In the genomic region with DNA sequence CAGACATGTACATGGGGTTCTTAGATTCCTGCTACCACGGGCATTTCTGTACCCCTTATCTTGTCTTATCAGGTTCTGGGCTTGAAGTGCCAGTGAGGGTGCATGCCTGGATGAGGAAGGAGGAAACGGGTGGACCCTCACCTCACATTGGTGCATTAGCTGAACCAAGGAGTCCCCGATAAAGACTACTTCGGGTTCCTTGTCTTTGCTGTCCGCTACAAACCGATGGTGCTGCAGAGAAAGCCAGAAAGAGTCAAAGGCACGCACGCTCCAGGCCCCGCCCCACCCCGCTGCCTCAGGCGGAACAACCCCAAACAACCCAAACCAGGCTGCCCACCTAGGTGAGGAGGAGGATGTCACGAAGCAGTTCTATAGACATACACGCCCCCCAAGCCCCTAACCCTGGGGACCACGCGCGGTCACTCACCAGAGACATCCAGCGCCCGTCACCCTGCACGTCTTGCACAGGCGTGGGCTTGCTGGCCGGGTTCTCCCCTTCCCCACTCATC, we compare ENCODE assay signal across 8 mouse cellular contexts. TPM values are rescaled to one million over a fixed set of nuclear protein-coding genes. Genes with fewer than 3 reads are reported as not detected.
A peak's percentile ranks its signal among the peaks of the same experiment; 100 is the strongest.
DNase-seq lines count a peak whose midpoint lies in the region; ATAC-seq and TF ChIP-seq lines count a peak whose summit lies in the region.

No protein-coding gene starts in this region.

- peaks cover 8% of the 10 kb centered on the region; the same call in 1 of the 2 replicates for H3K4me1 ChIP-seq in forebrain, postnatal 0 days (ENCODE audit: insufficient read depth)
- H3K4me1 ChIP-seq in liver, embryonic 12.5 days: peaks cover 29% of the 10 kb centered on the region
- peaks cover 17% of the 10 kb centered on the region for H3K4me1 ChIP-seq in neural tube, embryonic 14.5 days (ENCODE audit: control insufficient read depth, insufficient read depth, low read length)

- under 1% methylated on average over 21 of the region's 21 CpGs for WGBS in forebrain, postnatal 0 days
- WGBS in liver, embryonic 12.5 days (ENCODE audit: insufficient replicate concordance): 2% methylated on average over 21 of the region's 21 CpGs
- WGBS in neural tube, embryonic 14.5 days: under 1% methylated on average over 21 of the region's 21 CpGs

- H3K9ac ChIP-seq in forebrain, postnatal 0 days: peak overlapping the region; percentile 85
- H3K9ac ChIP-seq in liver, embryonic 12.5 days: peak overlapping the region; percentile 79
- H3K9ac ChIP-seq in neural tube, embryonic 14.5 days (replicated peaks; ENCODE audit: low read depth, low read length): peak overlapping the region; percentile 75

- H3K4me3 ChIP-seq in forebrain, postnatal 0 days (ENCODE audit: low read depth, low read length): peak overlapping the region; percentile 69
- H3K4me3 ChIP-seq in liver, embryonic 12.5 days: peak overlapping the region; percentile 71
- peak overlapping the region; percentile 55 for H3K4me3 ChIP-seq in neural tube, embryonic 14.5 days (ENCODE audit: low read depth, low read length)

- H3K27ac ChIP-seq in forebrain, postnatal 0 days (ENCODE audit: low read depth, low read length): peak overlapping the region; percentile 95
- H3K27ac ChIP-seq in liver, embryonic 12.5 days: peak overlapping the region; percentile 80
- H3K27ac ChIP-seq in neural tube, embryonic 14.5 days (ENCODE audit: low read depth, low read length): peak overlapping the region; percentile 97

- peak; percentile 55 for DNase-seq in left cerebral cortex, postnatal 4 days
- no peak for DNase-seq in left cerebral cortex, postnatal 14 days (ENCODE audit: low spot score in 2 of 2)
- peak; percentile 54 for DNase-seq in forebrain, postnatal 0 days
- DNase-seq in cerebellum, postnatal 4 days (ENCODE audit: low spot score in 2 of 2): no peak
- no peak for DNase-seq in retina, embryonic 14.5 days (ENCODE audit: low spot score)

- peak; percentile 29 for ATAC-seq in activated CD4-positive, CD25-positive, alpha-beta regulatory T cell, adult 4 months
- ATAC-seq in forebrain, postnatal 0 days: peak; percentile 19
- ATAC-seq in liver, embryonic 12.5 days: peak; percentile 49
- ATAC-seq in neural tube, embryonic 14.5 days (ENCODE audit: low read depth): no peak

- peaks cover 36% of the 10 kb centered on the region for H3K36me3 ChIP-seq in forebrain, postnatal 0 days (ENCODE audit: insufficient read depth)
- peaks cover 34% of the 10 kb centered on the region for H3K36me3 ChIP-seq in liver, embryonic 12.5 days
- peaks cover 30% of the 10 kb centered on the region for H3K36me3 ChIP-seq in neural tube, embryonic 14.5 days (ENCODE audit: control insufficient read depth, insufficient read depth, low read length)

- H3K27me3 ChIP-seq in forebrain, postnatal 0 days (ENCODE audit: insufficient read depth, low read length): no peaks in the 10 kb centered on the region
- no peaks in the 10 kb centered on the region for H3K27me3 ChIP-seq in liver, embryonic 12.5 days (replicated peaks)
- no peaks in the 10 kb centered on the region for H3K27me3 ChIP-seq in neural tube, embryonic 14.5 days (ENCODE audit: control insufficient read depth, insufficient read depth, low read length)

- intact Hi-C loops in left cerebral cortex, postnatal 4 days (cut with DNase I): no loop called here
- intact Hi-C loops in left cerebral cortex, postnatal 14 days (cut with DNase I): no loop called here

- TF ChIP-seq CTCF in forebrain, postnatal 0 days (IDR thresholded peaks at IDR 0.05; ENCODE audit: low read depth): no peak

- peak overlapping the region; percentile 67 for H3K4me2 ChIP-seq in forebrain, postnatal 0 days (ENCODE audit: low read depth)
- peak overlapping the region; percentile 98 for H3K4me2 ChIP-seq in liver, embryonic 12.5 days
- H3K4me2 ChIP-seq in neural tube, embryonic 14.5 days (ENCODE audit: low read depth, low read length): peak overlapping the region; percentile 78

- H3K9me3 ChIP-seq in forebrain, postnatal 0 days (ENCODE audit: low read length): no peaks in the 10 kb centered on the region
- no peaks in the 10 kb centered on the region for H3K9me3 ChIP-seq in liver, embryonic 12.5 days (replicated peaks)
- no peaks in the 10 kb centered on the region for H3K9me3 ChIP-seq in neural tube, embryonic 14.5 days (ENCODE audit: control insufficient read depth, low read length)

RNA-seq across cellular contexts. Expression of gene Pafah1b3, which starts 0.8 kb away (rescaled TPM):
- total RNA-seq in left cerebral cortex, postnatal 4 days (2021): 100 to 1,000 TPM; 234 to 250 TPM
- total RNA-seq in left cerebral cortex, postnatal 14 days (2021): 10 to 100 TPM; 25.2 to 32.2 TPM
- 10 to 100 TPM; 16.8 to 30.7 TPM for polyA plus RNA-seq in activated CD4-positive, CD25-positive, alpha-beta regulatory T cell, adult 4 months (2017; shearing (Covaris generic))
- total RNA-seq in forebrain, postnatal 0 days (2014; rRNA removed): 407 and 461 TPM in 2 replicates
- 517 and 583 TPM in 2 replicates for polyA plus RNA-seq in forebrain, postnatal 0 days (2015; fragmentation: Nextera tagmentation; extraction: Ambion mirVana)
- polyA plus RNA-seq in liver, embryonic 12.5 days (2016; fragmentation: Nextera tagmentation; extraction: Ambion mirVana): 44.1 and 51.0 TPM in 2 replicates
- 561 and 590 TPM in 2 replicates for polyA plus RNA-seq in neural tube, embryonic 14.5 days (2014; fragmentation: Nextera tagmentation; extraction: Ambion mirVana)

RNA-seq across cellular contexts. Expression of gene Prr19, which starts 4.2 kb away (rescaled TPM):
- total RNA-seq in left cerebral cortex, postnatal 4 days (2021): under 1 TPM; 0.52 to 0.87 TPM
- total RNA-seq in left cerebral cortex, postnatal 14 days (2021): under 1 TPM in 1 of 2 experiments, not detected in 1; 0.29 TPM
- not detected for polyA plus RNA-seq in activated CD4-positive, CD25-positive, alpha-beta regulatory T cell, adult 4 months (2017; shearing (Covaris generic))
- total RNA-seq in forebrain, postnatal 0 days (2014; rRNA removed): 2.1 and 2.5 TPM in 2 replicates
- polyA plus RNA-seq in forebrain, postnatal 0 days (2015; fragmentation: Nextera tagmentation; extraction: Ambion mirVana): 2.6 and 3.5 TPM in 2 replicates
- 0.10 and 0.14 TPM in 2 replicates for polyA plus RNA-seq in liver, embryonic 12.5 days (2016; fragmentation: Nextera tagmentation; extraction: Ambion mirVana)
- 2.7 and 4.3 TPM in 2 replicates for polyA plus RNA-seq in neural tube, embryonic 14.5 days (2014; fragmentation: Nextera tagmentation; extraction: Ambion mirVana)

RNA-seq across cellular contexts. Expression of gene Tmem145, which starts 8.9 kb away (rescaled TPM):
- 100 to 1,000 TPM in 1 of 2 experiments, 10 to 100 TPM in 1; 99.6 to 104 TPM for total RNA-seq in left cerebral cortex, postnatal 4 days (2021)
- total RNA-seq in left cerebral cortex, postnatal 14 days (2021): 10 to 100 TPM; 70.9 to 76.8 TPM
- not detected for polyA plus RNA-seq in activated CD4-positive, CD25-positive, alpha-beta regulatory T cell, adult 4 months (2017; shearing (Covaris generic))
- 55.9 and 63.2 TPM in 2 replicates for total RNA-seq in forebrain, postnatal 0 days (2014; rRNA removed)
- 46.7 and 68.0 TPM in 2 replicates for polyA plus RNA-seq in forebrain, postnatal 0 days (2015; fragmentation: Nextera tagmentation; extraction: Ambion mirVana)
- polyA plus RNA-seq in liver, embryonic 12.5 days (2016; fragmentation: Nextera tagmentation; extraction: Ambion mirVana): 0.14 TPM in 2 replicates
- polyA plus RNA-seq in neural tube, embryonic 14.5 days (2014; fragmentation: Nextera tagmentation; extraction: Ambion mirVana): 70.6 and 94.9 TPM in 2 replicates

RNA-seq across cellular contexts. Expression of gene Megf8, which starts 20.0 kb away (rescaled TPM):
- total RNA-seq in left cerebral cortex, postnatal 4 days (2021): 10 to 100 TPM; 81.0 to 89.9 TPM
- 10 to 100 TPM; 97.4 to 97.8 TPM for total RNA-seq in left cerebral cortex, postnatal 14 days (2021)
- polyA plus RNA-seq in activated CD4-positive, CD25-positive, alpha-beta regulatory T cell, adult 4 months (2017; shearing (Covaris generic)): under 1 TPM in 1 of 2 experiments, not detected in 1; 0.03 TPM
- 50.5 and 67.8 TPM in 2 replicates for total RNA-seq in forebrain, postnatal 0 days (2014; rRNA removed)
- 8.7 and 12.8 TPM in 2 replicates for polyA plus RNA-seq in forebrain, postnatal 0 days (2015; fragmentation: Nextera tagmentation; extraction: Ambion mirVana)
- 2.6 TPM in 2 replicates for polyA plus RNA-seq in liver, embryonic 12.5 days (2016; fragmentation: Nextera tagmentation; extraction: Ambion mirVana)
- 22.6 and 22.9 TPM in 2 replicates for polyA plus RNA-seq in neural tube, embryonic 14.5 days (2014; fragmentation: Nextera tagmentation; extraction: Ambion mirVana)

RNA-seq across cellular contexts. Expression of gene Cic, which starts 29.5 kb away (rescaled TPM):
- 100 to 1,000 TPM; 324 to 333 TPM for total RNA-seq in left cerebral cortex, postnatal 4 days (2021)
- total RNA-seq in left cerebral cortex, postnatal 14 days (2021): 100 to 1,000 TPM; 246 to 255 TPM
- polyA plus RNA-seq in activated CD4-positive, CD25-positive, alpha-beta regulatory T cell, adult 4 months (2017; shearing (Covaris generic)): 10 to 100 TPM; 23.2 to 26.0 TPM
- total RNA-seq in forebrain, postnatal 0 days (2014; rRNA removed): 119 and 121 TPM in 2 replicates
- polyA plus RNA-seq in forebrain, postnatal 0 days (2015; fragmentation: Nextera tagmentation; extraction: Ambion mirVana): 25.4 and 31.3 TPM in 2 replicates
- polyA plus RNA-seq in liver, embryonic 12.5 days (2016; fragmentation: Nextera tagmentation; extraction: Ambion mirVana): 17.0 TPM in 2 replicates
- polyA plus RNA-seq in neural tube, embryonic 14.5 days (2014; fragmentation: Nextera tagmentation; extraction: Ambion mirVana): 43.3 and 46.6 TPM in 2 replicates

Comparison
In these comparisons a context has a peak if more than half of its experiments do, and no peak if none do; other contexts are left out.
1. DNase-seq: peak in left cerebral cortex, postnatal 4 days (single experiment) and forebrain, postnatal 0 days (single experiment); none in left cerebral cortex, postnatal 14 days (0 of 2), cerebellum, postnatal 4 days (0 of 2) and retina, embryonic 14.5 days (single experiment).
2. RNA of gene Tmem145, which starts 8.9 kb away (polyA plus RNA-seq): 70.6 to 94.9 TPM in neural tube, embryonic 14.5 days and 46.7 to 68.0 TPM in forebrain, postnatal 0 days; 0.14 TPM in liver, embryonic 12.5 days and not detected in activated CD4-positive, CD25-positive, alpha-beta regulatory T cell, adult 4 months; every median in the first group is over 10 times any median in the second.
3. Peak in every context shown above with its lines, with median percentiles within 50 percentile points of each other: H3K27ac ChIP-seq, H3K4me2 ChIP-seq, H3K4me3 ChIP-seq and H3K9ac ChIP-seq.